Mouse (Mus musculus): ENCODE measurements around the gene Kras. TPM values are rescaled to one million over a fixed set of nuclear protein-coding genes. Genes with fewer than 3 reads are reported as not detected.

Gene Kras
- total RNA-seq, 2 experiments from 2014 or later, result 12.5 to 21.4 TPM

DNA sequence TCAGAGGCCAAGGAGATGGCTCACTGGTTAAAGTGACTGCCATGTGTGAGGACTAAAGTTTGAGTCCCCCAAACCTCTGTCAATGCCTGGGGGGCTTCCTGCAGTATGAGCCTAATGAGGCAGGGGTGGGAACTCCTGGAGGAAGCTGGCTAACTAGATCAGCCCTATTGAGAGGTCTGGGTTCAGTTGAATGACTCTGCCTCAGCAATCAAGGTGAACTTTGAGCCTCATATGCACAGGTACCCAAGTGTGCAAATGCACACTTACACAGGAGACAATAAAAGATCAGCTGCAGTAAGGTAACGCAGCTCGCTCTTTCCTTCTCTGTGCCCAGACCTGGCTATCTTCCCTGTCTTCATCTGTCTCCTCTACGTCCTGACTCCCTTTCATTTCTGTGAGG, 57.0 kb downstream of the Kras start:
- DNase-seq (ENCODE audit: low spot score), result no peak

GRCm38 (mm10) chr6:145187093-145188088, 62.6 kb downstream of the Kras start:
- no peak for DNase-seq (ENCODE audit: low spot score)

- DNase-seq (ENCODE audit: low spot score), result no peak
These were observed 63.9 kb downstream of the Kras start for GRCm38 (mm10) chr6:145186096-145186495.

- DNase-seq (ENCODE audit: low spot score), result peak; percentile 60
These were observed 68.0 kb downstream of the Kras start for GRCm38 (mm10) chr6:145182044-145182443.

GRCm38 (mm10) chr6:145179665-145180064, 70.4 kb downstream of the Kras start:
- peak; percentile 23 for DNase-seq (ENCODE audit: low spot score)

- DNase-seq (ENCODE audit: low spot score), result no peak
These were observed 73.6 kb downstream of the Kras start for GRCm38 (mm10) chr6:145176474-145176873.

DNA sequence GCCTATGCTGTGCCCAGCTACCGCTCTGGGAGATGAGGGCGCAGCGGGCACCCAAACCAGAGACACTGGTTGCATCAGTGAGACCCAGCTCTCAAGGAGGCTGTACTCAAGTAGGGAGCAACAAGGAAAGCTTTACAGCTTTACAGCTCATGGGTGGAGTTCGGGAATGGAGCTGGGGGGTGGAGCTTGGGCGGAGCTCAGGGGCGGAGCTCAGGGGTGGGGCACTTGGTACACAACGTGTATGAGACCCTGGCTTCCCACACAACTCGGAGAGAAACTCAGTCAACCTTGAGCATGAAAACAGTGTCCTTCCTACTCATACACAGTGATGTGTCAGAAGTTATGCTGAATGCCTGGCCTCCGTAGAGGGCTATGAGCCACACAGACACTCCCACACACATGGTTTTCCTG, 74.5 kb downstream of the Kras start:
- DNase-seq (ENCODE audit: low spot score), result no peak

DNA sequence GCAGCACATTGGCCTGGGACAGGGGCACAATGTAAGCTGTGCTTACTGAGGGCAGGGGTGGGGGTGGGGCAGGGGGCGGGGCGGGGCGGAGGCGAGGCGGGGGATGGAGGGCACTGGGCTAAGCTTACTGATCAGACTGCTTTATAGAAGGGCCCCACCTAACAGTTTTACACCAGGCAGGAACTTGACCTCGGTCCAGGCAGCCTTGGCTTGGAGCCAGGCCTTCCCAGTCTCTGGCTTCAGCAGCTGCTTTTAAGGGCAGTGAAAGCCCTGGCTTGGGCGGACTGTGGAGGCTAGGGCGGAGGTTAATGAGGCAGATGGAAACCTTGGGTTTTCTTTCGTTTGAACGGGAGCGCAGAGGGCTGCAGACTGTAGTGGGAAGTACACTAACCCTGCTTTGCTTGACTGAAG, 76.3 kb downstream of the Kras start:
- peak; percentile 78 for DNase-seq (ENCODE audit: low spot score)

DNA sequence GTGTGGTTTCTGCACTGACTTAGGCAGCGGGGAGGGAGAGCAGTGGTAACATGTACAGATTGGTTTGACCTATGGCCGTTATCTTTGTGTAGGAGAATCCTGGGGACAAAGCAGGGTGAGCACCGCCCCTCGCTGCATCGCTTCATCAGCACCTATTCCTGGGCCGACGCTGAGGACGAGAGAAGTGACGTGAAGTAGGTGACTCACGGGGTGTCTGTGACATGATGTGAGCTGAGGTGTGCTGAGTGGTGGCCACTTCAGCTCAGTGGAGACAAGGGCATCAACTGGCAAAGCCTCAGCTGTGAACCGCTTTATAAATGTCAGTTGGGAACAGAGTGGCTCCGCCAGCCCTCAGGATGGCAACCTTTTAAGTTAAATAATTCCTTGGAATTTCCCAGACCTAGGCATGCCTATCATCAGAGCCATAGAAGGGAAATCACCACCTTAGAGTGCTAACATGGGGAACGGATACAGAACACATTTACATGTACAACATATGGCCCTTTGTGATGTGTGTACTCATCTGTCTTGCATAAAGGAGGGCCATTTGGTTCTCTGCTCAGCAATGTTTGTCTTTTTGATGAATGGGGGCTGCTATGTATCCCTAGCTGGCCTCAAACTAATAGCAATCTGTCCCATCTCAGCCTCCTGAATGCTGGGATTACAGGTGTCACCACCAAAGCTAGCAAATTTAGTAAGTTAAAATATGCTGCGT, 78.0 kb downstream of the Kras start:
- DNase-seq (ENCODE audit: low spot score), result no peak

Other genes with a start within 250 kb of the Kras start
- gene Bcat1, start 174.1 kb downstream of the Kras start, total RNA-seq (2021), result under 1 TPM; 0.53 to 0.64 TPM
- gene Lrmp, start 134.6 kb downstream of the Kras start, total RNA-seq (2021), result under 1 TPM; 0.37 to 0.55 TPM
- under 1 TPM in 1 of 2 experiments, not detected in 1; 0.17 TPM for gene Casc1, start 39.2 kb downstream of the Kras start, total RNA-seq (2021)
- 10 to 100 TPM; 57.4 to 57.6 TPM for gene Etfrf1, start 39.1 kb downstream of the Kras start, total RNA-seq (2021)